Mouse (Mus musculus) lung, postnatal 14 days (tissue): ENCODE measurements around the gene Trim68.
"Not testable (repeated sequence)": the region's sequence is repeated elsewhere in the genome, so short reads cannot be mapped to it uniquely, and the experiment has no call there.

Experiments used
- DNase-seq: peaks from one replicate; pipeline ENCODE4 v3.0.0; 2021

Gene Trim68

DNA sequence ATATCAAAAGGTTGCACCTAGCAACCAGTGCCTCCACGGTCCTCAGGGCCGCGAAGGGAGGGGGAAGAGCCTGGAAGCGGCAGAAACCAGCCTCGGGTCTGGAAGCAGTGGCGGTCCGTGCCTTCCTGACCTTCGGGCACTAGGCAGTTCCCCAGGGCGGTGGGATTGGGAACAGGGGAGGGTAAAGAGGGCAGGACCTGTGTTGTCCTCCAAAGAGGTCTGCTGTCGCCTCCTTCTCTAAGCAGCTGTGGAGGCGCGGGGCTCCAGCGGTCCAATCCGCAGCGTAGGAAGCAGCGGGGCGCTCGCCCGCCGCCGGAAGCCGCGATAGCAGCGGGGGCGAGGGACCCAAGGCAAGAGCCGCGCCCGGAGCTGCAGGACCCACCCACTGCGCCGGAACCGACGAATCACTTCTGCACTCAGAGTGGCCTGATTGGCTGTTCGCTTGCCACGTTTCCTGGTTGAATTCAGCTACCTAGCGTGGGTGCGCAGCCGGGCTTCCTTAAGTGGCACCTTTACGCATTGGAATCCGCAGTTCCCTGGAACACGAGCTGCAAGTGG lies at the start of gene Trim68:
Gene Trim68, minus strand, starts transcription at position 384 of the 558 bp plus-strand sequence.
- peak; percentile 90 for DNase-seq

DNA sequence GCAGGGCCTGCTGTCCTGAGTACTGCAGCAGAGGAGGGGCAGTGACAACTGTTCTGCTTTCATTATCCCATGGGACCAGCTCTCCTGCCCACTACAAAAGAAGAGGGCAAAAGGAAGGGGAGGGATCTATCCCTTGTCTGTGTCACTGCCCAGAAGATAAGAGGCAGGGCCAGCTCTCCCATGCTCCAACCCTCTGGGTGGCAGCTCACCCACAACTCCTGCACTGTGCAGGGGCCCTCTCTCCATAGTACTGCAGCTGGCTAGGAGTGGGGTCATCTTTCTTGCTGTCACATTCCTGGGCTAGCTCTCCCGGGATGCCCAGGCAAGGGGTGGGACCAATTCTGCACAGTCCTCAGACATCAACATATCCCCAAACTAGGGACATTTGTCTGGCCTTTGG lies 46.7 kb upstream of the Trim68 start:
- no peak for DNase-seq

DNA sequence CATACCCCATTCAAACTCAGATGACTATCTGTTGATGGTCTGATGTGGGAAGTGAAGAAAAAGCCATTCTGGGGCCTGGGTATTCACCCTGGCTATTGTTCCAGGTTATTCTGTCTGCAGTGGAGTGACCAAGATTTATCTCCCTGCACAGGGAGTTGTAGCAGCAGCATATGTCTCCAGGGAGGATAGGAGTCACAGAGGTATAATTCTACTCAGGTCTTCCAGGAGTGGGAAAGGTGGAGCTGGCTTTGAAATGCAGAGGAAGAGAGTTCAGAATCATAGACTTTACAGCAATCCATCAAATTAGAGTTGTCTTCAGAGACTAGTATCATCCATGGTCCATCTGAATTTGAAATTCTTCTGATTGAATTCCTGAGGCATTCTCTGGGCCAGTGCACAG lies 40.3 kb upstream of the Trim68 start, which contains the start of gene Olfr559:
Gene Olfr559, minus strand, starts transcription at position 101 of the 400 bp plus-strand sequence.
- DNase-seq: no peak

DNA sequence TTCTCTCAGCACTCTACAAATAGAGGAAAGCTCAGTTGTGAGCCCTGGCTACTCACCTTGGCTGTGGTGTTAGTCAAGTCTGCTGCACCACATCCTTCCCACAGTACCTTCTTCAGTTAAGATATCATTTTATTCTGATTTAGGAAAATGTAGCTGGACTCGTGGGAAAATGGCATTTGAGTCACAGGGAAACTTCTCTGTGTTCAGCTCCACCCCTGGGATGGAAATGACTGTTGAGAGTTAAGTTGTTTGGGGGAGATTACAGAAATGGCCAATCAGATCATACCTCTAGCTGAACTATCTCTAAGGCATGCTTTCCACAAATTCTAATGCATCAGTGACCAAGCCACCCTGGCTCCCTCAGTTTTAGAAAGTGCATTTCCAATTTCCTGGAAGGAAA lies 31.8 kb upstream of the Trim68 start, which contains the start of gene Olfr33:
Gene Olfr33, minus strand, starts transcription at position 101 of the 400 bp plus-strand sequence.
- no peak for DNase-seq

DNA sequence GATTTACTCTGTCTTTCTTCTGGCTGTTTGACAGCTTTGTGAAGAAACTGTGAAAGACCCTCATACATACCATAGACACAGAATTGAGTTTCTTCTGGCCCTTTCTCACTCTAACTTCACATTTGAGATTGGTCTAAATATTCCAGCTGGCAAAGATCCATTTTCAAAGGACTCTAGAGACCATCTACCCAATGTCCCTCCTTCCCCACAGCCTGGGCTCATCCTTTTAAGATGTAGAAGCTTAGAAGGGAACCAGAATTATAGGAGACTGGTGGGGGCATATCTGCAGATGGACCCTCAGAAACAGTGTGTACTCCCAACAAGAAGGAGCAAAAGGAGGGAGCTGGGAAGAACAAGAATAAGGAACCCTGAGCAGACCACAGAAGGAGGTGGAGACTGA lies 14.8 kb upstream of the Trim68 start, which contains the start of gene Olfr558:
Gene Olfr558, plus strand, starts transcription at position 301 of the 400 bp plus-strand sequence.
- no peak for DNase-seq

DNA sequence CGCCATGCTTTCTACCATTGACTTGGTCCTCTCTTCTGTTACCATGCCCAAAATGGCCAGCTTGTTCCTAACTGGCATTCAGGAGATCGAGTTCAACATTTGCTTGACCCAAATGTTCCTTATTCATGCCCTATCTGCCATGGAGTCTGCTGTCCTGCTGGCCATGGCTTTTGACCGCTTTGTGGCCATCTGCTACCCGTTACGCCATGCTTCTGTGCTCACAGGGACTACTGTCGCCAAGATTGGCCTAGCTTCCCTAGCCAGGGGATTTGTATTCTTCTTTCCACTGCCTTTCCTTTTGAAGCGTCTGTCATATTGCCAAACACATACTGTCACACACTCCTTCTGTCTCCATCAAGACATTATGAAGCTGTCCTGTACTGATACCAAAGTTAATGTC lies 11.3 kb upstream of the Trim68 start:
- DNase-seq: no peak

DNA sequence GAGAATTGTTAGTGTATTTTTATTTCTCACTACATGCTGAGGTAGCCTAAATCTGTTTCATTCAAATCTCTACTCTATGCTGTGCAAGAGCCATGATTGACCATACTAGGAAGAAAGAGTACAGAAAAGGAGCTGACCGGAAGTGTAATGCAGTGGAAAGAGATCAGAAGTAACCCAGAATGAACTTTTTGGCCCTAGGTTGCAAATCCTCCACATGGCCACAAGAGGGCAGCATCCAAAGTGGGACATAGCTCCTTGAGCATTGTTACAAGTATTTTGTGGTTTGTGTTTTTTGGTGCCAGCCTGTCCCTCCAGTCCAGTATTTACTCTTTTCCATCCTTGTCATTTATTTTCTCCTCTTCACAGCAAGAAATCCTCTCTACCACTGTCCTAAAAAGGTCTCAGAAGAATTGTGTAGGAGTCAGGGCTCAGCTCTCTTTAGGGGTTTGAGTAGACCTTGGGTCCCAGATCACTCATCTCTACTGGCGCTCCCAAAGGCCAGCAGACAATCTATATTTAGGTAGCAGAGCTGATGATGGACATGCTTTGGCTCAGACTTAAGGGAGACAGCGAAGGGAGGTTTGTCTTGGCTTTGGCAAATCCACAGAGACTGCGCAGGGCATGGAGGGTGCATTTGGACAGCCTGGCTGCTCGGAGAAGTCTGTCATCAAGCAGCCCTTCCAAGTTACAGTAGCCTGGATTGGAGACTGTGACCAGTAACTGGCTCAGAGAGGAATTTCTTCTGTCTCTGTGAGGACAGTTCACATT lies 8.4 kb upstream of the Trim68 start, which contains the start of gene Olfr557:
Gene Olfr557, plus strand, starts transcription at position 553 of the 768 bp plus-strand sequence.
- DNase-seq: peak; percentile 40

DNA sequence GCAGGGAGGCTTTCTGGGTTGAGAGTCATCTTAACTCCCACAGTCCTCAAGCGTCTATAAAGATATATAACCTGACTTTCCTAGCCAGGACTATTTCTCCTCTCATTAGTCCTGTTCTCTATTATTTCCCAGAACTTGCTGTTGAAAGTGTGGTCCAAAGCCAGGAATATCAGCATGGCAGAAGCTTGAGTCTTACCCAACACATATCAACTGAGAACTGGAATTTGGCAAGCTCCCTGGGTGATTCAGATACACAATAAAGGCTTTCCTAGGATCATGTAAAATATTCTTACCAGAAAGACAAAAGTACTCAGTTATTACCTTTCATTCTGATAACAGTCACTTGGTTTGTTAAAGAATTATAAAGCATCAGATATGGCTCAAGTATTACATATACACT lies 5.2 kb downstream of the Trim68 start:
- no peak for DNase-seq

DNA sequence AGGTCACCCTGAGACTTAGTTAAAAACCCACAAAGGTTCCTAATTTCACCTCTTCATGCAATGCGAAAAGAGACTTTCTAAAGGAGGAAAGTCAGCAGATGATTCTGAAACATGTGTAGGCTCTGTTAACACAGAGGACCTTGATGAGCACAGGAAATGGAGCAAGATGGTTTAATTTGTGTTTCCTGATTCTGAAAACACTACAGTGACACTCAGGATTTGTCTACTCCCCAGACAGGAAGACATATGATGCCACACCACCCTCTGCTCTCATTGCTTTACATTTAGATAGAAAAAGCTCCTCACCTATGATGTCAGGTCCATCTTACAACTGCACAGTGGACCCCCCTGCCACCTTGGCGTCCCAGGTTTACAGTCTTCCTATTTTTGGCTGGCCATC lies 10.9 kb downstream of the Trim68 start:
- no peak for DNase-seq

DNA sequence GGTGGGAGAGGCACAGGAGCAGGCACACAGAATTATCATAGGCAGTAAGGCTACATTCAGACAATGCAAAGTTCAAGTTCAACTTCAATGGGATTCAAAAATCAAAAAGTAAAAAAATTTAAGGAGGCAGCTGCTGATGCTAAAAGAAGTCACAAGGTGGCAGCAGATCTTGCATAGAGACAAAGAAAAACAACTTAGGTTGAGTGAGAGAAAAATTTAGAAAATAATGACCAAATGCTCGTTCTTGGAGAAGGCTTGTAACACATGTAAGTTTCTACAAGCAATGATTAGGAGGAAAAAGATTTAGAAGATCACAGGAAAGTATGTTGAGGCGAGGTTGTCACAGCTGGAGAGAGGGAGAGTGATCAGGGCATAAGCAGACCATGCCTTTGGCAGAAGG lies 21.7 kb downstream of the Trim68 start:
- DNase-seq: no peak

DNA sequence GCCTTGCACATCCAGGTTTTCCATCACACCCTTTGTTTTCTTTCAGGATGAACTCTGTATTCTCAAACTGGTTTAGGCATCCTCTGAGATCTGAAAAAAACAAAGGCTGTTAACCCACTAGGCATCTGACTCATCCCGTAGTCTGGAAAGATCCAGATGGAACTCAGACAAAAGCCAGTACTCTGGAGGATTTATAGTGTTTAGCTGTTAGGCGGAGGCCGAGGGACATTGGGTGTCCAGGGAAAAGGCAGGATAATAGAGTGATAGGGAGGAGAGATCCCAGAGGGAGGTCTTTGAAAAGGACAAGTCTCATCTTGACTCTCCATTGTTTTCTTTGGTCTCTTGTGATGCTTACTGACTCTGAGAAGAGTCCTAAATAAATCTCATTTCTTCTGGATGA lies 22.5 kb downstream of the Trim68 start, which contains the start of gene Olfr556:
Gene Olfr556, plus strand, starts transcription at position 301 of the 400 bp plus-strand sequence.
- DNase-seq: no peak

DNA sequence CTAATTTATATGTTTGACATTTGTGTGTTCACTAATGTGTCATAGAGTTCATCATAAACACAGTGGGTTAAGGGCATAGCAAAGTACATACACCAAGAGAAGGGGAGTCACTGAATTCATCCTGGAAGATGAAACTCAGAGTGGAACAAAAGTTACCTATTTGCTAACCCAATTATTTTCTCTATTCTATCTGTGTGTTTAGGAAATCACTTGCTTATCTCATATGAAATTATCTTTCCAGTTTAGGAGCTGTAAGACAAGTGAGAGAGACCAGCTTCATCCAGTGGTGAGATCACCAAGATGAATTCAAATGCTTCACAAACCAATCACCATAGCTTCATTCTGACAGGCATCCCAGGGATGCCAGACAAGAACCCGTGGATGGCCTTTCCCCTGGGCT lies 28.6 kb downstream of the Trim68 start, which contains the start of gene Olfr555:
Gene Olfr555, plus strand, starts transcription at position 301 of the 400 bp plus-strand sequence.
- DNase-seq: no peak

DNA sequence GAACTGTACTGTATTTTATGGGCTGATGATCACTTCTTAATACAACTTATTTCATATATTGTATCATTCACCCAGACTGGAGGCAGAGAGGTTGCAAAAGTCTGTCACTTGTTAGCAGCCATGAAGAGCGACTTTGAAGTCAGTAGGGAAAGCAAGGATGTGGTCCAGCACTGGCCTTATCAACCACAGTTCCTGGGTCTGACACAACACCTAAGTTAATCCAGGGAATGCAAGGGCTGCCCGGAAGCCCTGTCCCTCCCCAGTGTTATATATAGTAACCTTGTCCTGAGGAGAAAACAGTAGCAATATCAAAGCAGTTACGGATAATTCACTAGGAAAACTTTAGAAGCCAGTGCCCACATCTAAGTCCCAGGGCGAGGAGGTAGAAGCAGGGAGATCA lies 42.2 kb downstream of the Trim68 start:
- not testable (repeated sequence) for DNase-seq

DNA sequence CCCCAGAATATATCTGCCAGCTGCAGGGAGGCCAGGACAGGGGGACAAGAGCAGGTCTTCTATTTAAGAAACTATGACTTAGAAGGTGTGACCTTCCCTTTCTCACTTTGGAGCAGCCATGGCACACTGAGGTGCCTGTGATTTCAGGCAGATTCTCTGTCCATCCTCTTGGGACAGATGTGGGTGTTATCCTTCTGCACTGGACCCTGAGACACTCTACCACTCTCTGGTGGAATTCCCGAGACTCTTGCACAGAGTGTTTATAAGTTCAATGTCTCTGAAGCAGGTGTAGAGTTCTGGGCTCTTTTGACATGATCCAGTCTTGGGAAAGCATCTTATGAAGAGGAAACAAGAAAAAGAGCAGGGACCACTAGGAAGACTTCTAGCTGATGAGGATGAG lies 49.0 kb downstream of the Trim68 start, which contains the start of gene Olfr554:
Gene Olfr554, plus strand, starts transcription at position 301 of the 400 bp plus-strand sequence.
- no peak for DNase-seq

DNA sequence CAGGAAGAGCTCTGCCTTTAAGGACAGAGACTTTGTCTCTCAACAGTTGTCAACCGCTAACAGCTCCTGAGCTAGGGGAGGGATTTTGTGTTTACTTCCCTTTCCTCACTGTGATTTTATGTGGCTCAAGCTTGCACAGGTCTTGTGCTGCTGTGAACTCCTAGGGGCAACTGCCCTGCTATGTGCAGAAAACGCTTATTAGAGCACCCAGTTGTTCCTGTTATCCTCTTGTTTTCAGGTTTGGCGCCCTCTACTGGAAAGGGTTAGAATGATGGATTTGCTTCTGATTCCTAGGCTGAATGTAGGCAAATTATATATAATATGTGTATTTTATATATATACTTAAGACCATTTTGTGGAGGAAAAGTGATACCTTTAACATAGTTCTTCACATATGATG lies 50.5 kb downstream of the Trim68 start:
- peak; percentile 75 for DNase-seq
